Mouse (Mus musculus): ENCODE measurements around the gene Gna13. TPM values are rescaled to one million over a fixed set of nuclear protein-coding genes. Genes with fewer than 3 reads are reported as not detected.

Gene Gna13
- total and polyA plus RNA-seq, 3 experiments = 32.2 to 57.6 (median 39.3) TPM

DNA sequence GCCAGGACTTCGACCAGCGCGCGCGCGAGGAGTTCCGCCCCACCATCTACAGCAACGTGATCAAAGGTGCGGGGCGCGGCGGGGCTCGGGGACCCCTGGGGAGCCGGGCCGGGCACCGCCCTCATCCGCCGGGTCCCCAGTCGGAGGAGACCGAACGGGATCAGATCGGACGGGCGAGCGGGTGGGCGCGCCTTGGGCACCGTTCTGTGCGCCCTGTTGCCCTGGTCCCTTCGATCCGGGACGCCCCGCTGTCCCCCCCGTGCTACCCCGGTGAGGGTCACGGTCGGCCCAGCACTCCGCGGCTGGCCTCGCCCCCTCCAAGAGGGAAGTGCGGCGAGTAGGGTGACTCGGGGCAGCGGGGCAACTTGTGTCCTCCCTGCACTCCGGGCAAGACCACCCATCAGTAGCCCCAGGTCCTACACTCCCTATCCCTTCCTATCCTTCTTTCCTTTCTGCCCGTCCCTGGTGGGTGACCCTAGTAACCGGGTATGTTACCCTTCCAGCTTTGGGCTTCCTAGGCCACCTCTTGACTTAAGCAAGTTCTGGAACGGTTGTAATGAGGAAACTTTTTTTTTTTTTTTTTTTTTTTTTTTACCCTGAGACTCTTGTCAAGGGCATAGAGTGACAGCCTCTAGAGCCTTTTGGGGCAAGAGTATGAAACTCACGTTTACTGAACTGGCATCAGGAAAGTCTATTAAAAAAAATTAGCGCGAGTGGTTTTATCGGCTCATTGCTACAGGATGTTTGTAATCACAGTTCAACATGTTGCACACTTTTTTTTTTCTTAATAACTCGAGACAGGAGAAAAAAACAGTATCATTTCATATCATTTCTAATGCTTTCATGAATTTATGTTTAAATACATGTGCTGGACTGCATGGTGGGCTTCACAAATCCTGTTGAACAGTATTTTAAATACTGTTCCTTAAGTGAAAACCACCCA, 831 bp downstream of the Gna13 start (continued):
- no peak for TF ChIP-seq E2F4 (IDR thresholded peaks at IDR 0.05; ENCODE audit: insufficient replicate concordance, low read depth, low read length)
- TF ChIP-seq IRF4 (IDR thresholded peaks at IDR 0.05; ENCODE audit: low read depth, low read length) = no peak
- no peak for TF ChIP-seq USF2 (conservative IDR thresholded peaks at IDR 0.05; ENCODE audit: low read depth, low read length)
- TF ChIP-seq ZC3H11A (IDR thresholded peaks at IDR 0.05; ENCODE audit: low read depth, low read length) = no peak
- no peak for TF ChIP-seq JUND (conservative IDR thresholded peaks at IDR 0.05; ENCODE audit: low read depth, low read length)
- TF ChIP-seq JUN (IDR thresholded peaks at IDR 0.05; ENCODE audit: insufficient read depth, low read depth, low read length) = no peak

DNA sequence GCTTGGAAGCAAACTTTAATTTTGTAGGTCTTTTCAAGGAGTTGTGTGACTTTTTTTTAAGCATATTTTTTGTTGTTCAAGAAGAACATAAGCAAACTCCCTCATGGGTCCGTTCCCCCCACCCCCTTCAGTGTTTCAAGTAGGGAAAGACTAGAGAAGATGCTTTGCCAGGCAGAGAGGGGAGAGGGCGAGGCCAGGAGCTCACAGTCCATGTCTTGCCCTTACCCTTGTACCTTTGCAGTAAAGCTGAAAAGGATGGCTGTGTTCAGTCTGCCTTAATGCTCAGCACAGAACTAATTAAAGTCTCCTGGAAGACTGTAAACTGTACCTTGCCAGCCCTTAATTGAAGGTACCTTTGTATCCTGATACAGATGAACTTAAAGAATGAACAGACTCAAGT, 1.7 kb downstream of the Gna13 start:
- H3K4me3 ChIP-seq (replicated peaks in 1 of 3; ENCODE audit: low read depth in 2 of 3, low read length in 2 of 3, poor library complexity in 1 of 3) = peak overlapping the region; percentile 25 to 89 (median 75)
- no peak for DNase-seq (ENCODE audit: extremely low read depth)
- H3K4me2 ChIP-seq (ENCODE audit: insufficient read depth, low read depth, poor library complexity, severe bottlenecking) = peak overlapping the region; percentile 88
- dilution Hi-C loops (cut with MboI; ENCODE audit: extremely low pct_ligation_motif_present, extremely low pct_unique_long_range_greater_than_20kb, low sequenced_read_pairs) = no loop called here
- peaks cover 55% of the 10 kb centered on the region for H3K79me2 ChIP-seq (replicated peaks; ENCODE audit: control insufficient read depth, extremely low read depth, insufficient read depth, poor library complexity, severe bottlenecking)
- TF ChIP-seq TCF12 (IDR thresholded peaks at IDR 0.05; ENCODE audit: low read depth, low read length) (no peak), CHD2 (IDR thresholded peaks at IDR 0.05; ENCODE audit: low read length) (no peak), ZMIZ1 (IDR thresholded peaks at IDR 0.05; ENCODE audit: low read depth, low read length) (no peak), POLR2A (IDR thresholded peaks at IDR 0.05; ENCODE audit: low read depth, low read length) (0 out of 2 replicates have a peak, but pooled peaks have one; percentile 1), RCOR1 (conservative IDR thresholded peaks at IDR 0.05; ENCODE audit: low read depth, low read length) (no peak), NELFE (IDR thresholded peaks at IDR 0.05; ENCODE audit: low read depth, low read length) (no peak)
- peak overlapping the region; percentile 66 for H3K9ac ChIP-seq (ENCODE audit: insufficient read depth, low read depth)
- no peaks in the 10 kb centered on the region for H3K27me3 ChIP-seq (replicated peaks)
- no peaks in the 10 kb centered on the region for H3K9me3 ChIP-seq (replicated peaks; ENCODE audit: low read length)
- H3K27ac ChIP-seq (ENCODE audit: insufficient read depth, low read depth) = peak overlapping the region; percentile 28
- peaks cover 24 to 38% of the 10 kb centered on the region in 2 experiments for H3K36me3 ChIP-seq (replicated peaks in 1 of 2; ENCODE audit: control insufficient read depth in 1 of 2, insufficient read depth in 1 of 2, low read length in 1 of 2)
- in situ Hi-C loops (cut with MboI; ENCODE audit: low pct_ligation_motif_present, low pct_unique_long_range_greater_than_20kb, low sequenced_read_pairs) = loop anchor here (5.0 kb wide), 1 partner anchor 48 kb away; the partner anchor contains the start of gene 9930022D16Rik
- peaks cover 14 to 72% of the 10 kb centered on the region in 2 experiments for H3K4me1 ChIP-seq (ENCODE audit: control insufficient read depth in 1 of 2, insufficient read depth in 2 of 2)

DNA sequence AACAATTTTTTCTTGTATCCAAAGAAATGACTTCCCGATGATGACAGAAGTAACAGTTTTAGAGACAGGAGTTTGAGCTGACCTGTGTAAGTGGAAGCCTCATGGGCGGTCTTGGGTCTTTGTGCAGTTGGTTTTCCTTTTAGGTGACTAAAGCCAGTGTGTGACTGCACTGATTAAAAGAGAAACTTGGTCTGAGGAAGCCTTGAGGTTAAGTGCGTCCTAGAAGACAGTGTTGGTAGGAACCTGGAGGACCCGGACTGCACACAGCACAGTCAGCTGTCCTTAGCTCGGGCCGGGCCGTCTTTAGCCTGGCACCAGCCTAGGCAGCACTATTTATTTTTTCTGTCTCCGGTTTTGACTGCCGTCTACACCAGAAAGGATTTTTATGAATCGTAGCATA, 2.2 kb downstream of the Gna13 start:
- DNase-seq (ENCODE audit: extremely low read depth) = peak; percentile 79
- peak overlapping the region; percentile 66 for H3K9ac ChIP-seq (ENCODE audit: insufficient read depth, low read depth)
- peak overlapping the region; percentile 25 to 89 (median 75) for H3K4me3 ChIP-seq (replicated peaks in 1 of 3; ENCODE audit: low read depth in 2 of 3, low read length in 2 of 3, poor library complexity in 1 of 3)
- peaks cover 24 to 43% of the 10 kb centered on the region in 2 experiments for H3K36me3 ChIP-seq (replicated peaks in 1 of 2; ENCODE audit: control insufficient read depth in 1 of 2, insufficient read depth in 1 of 2, low read length in 1 of 2)
- no peaks in the 10 kb centered on the region for H3K9me3 ChIP-seq (replicated peaks; ENCODE audit: low read length)
- peaks cover 11 to 72% of the 10 kb centered on the region in 2 experiments for H3K4me1 ChIP-seq (ENCODE audit: control insufficient read depth in 1 of 2, insufficient read depth in 2 of 2)
- in situ Hi-C loops (cut with MboI; ENCODE audit: low pct_ligation_motif_present, low pct_unique_long_range_greater_than_20kb, low sequenced_read_pairs) = loop anchor here (5.0 kb wide), 1 partner anchor 47 kb away; the partner anchor contains the start of gene 9930022D16Rik
- no peaks in the 10 kb centered on the region for H3K27me3 ChIP-seq (replicated peaks)
- H3K4me2 ChIP-seq (ENCODE audit: insufficient read depth, low read depth, poor library complexity, severe bottlenecking) = peak overlapping the region; percentile 88
- dilution Hi-C loops (cut with MboI; ENCODE audit: extremely low pct_ligation_motif_present, extremely low pct_unique_long_range_greater_than_20kb, low sequenced_read_pairs) = no loop called here
- peaks cover 58% of the 10 kb centered on the region for H3K79me2 ChIP-seq (replicated peaks; ENCODE audit: control insufficient read depth, extremely low read depth, insufficient read depth, poor library complexity, severe bottlenecking)
- H3K27ac ChIP-seq (ENCODE audit: insufficient read depth, low read depth) = peak overlapping the region; percentile 28; the same call in 1 of the 2 replicates
- TF ChIP-seq GABPA (IDR thresholded peaks at IDR 0.05; ENCODE audit: insufficient replicate concordance, low read depth, low read length) = no peak
- TF ChIP-seq MXI1 (IDR thresholded peaks at IDR 0.05; ENCODE audit: low read depth, low read length) = 0 out of 2 replicates have a peak, but pooled peaks have one; percentile 62
- TF ChIP-seq MAFK (IDR thresholded peaks at IDR 0.05; ENCODE audit: insufficient replicate concordance, low read length) = peak; percentile 42; the same call in 1 of the 2 replicates
- peak; percentile 84 for TF ChIP-seq IRF4 (IDR thresholded peaks at IDR 0.05; ENCODE audit: low read depth, low read length)
- no peak for TF ChIP-seq ZKSCAN1 (IDR thresholded peaks at IDR 0.05; ENCODE audit: borderline replicate concordance, low read depth, low read length)
- TF ChIP-seq HCFC1 (IDR thresholded peaks at IDR 0.05; ENCODE audit: low read depth, low read length) = peak; percentile 44
- TF ChIP-seq KAT2A (IDR thresholded peaks at IDR 0.05; ENCODE audit: insufficient replicate concordance, low read length) = no peak
- no peak for TF ChIP-seq ZMIZ1 (IDR thresholded peaks at IDR 0.05; ENCODE audit: low read depth, low read length)
- no peak for TF ChIP-seq NELFE (IDR thresholded peaks at IDR 0.05; ENCODE audit: low read depth, low read length)
- TF ChIP-seq PAX5 (IDR thresholded peaks at IDR 0.05; ENCODE audit: low read length) = no peak
- TF ChIP-seq ZNF384 (IDR thresholded peaks at IDR 0.05; ENCODE audit: low read depth, low read length) = peak; percentile 48; the same call in 1 of the 2 replicates
- TF ChIP-seq BHLHE40 (IDR thresholded peaks at IDR 0.05; ENCODE audit: low read depth, low read length) = peak; percentile 77
- 0 out of 2 replicates have a peak, but pooled peaks have one; percentile 48 for TF ChIP-seq TBP (conservative IDR thresholded peaks at IDR 0.05; ENCODE audit: low read depth, low read length)
- TF ChIP-seq ETS1 (conservative IDR thresholded peaks at IDR 0.05; ENCODE audit: low read depth, low read length) = peak; percentile 63
- TF ChIP-seq NRF1 (IDR thresholded peaks at IDR 0.05; ENCODE audit: low read depth, low read length) = no peak
- TF ChIP-seq ELF1 (IDR thresholded peaks at IDR 0.05; ENCODE audit: low read depth, low read length) = no peak
- TF ChIP-seq MAX (IDR thresholded peaks at IDR 0.05; ENCODE audit: low read length) = peak; percentile 59
- TF ChIP-seq JUN (IDR thresholded peaks at IDR 0.05; ENCODE audit: insufficient read depth, low read depth, low read length) = no peak
- TF ChIP-seq USF2 (conservative IDR thresholded peaks at IDR 0.05; ENCODE audit: low read depth, low read length) = no peak

Measured in CH12.LX (cell line).